19 mouse cellular contexts compared by ENCODE assay signal in genomic region chr4:117622270-117622669, GRCm38 (mm10).
"Had no signal": no experiment of that assay in that cellular context is flagged by ENCODE, and none has a peak within 500 bp of the region (broad histone marks: within the 10 kb centered on the region; RNA-seq: fewer than 3 reads in every experiment).

No protein-coding gene starts in this region.

- DNase-seq: lung, adult 18-20 months; lung, embryonic 14.5 days; lung, postnatal 10 days; lung, postnatal 4 days; midbrain, embryonic 14.5 days; retina, postnatal 1 day; right cerebral cortex, adult 18-20 months; right cerebral cortex, postnatal 25 days; right cerebral cortex, postnatal 4 days; spleen, adult 18-20 months; thymus, adult 18-20 months; thymus, postnatal 25 days; thymus, postnatal 4 days had no signal

- H3K9me3 ChIP-seq: midbrain, embryonic 10.5 days; midbrain, embryonic 12.5 days; neural tube, embryonic 13.5 days; neural tube, embryonic 15.5 days had no signal

- H3K4me1 ChIP-seq: midbrain, embryonic 12.5 days had no signal

- H3K27me3 ChIP-seq: midbrain, embryonic 12.5 days; neural tube, embryonic 13.5 days; neural tube, embryonic 15.5 days had no signal

- H3K27ac ChIP-seq: midbrain, embryonic 10.5 days; midbrain, embryonic 12.5 days; neural tube, embryonic 13.5 days; neural tube, embryonic 15.5 days had no signal

- H3K4me2 ChIP-seq: lung, embryonic 14.5 days; midbrain, embryonic 12.5 days; neural tube, embryonic 13.5 days; neural tube, embryonic 15.5 days had no signal

- H3K4me3 ChIP-seq: midbrain, embryonic 10.5 days; midbrain, embryonic 12.5 days; myocyte; neural tube, embryonic 13.5 days; neural tube, embryonic 15.5 days had no signal

- H3K9ac ChIP-seq: lung, embryonic 14.5 days; midbrain, embryonic 12.5 days; neural tube, embryonic 13.5 days; neural tube, embryonic 15.5 days had no signal

- ATAC-seq: midbrain, embryonic 16.5 days had no signal
